21 mouse cellular contexts compared by ENCODE assay signal in the genomic region with DNA sequence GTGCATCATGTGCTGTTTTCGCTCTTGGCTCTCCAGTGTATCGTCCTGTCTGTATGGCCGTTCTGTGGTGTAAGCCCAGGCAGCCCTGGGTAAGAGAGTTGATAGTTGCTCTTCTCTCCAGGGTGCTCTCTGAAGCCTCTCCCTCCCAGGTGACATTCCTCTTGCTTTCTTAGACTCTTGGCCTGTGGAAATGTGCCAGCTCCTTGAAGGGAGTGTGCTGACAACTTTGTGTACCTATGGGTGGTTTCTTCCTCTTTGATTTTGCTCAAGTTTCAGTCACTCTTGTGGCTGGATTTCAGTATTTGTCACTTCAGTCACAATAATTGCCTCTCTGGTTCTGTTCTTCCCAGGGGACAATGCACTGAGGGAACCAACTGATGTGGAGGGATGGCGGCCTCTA. TPM values are rescaled to one million over a fixed set of nuclear protein-coding genes. Genes with fewer than 3 reads are reported as not detected.
DNase-seq lines count a peak whose midpoint lies in the region; ATAC-seq and TF ChIP-seq lines count a peak whose summit lies in the region.
"Had no signal": no experiment of that assay in that cellular context is flagged by ENCODE, and none has a peak within 500 bp of the region (broad histone marks: within the 10 kb centered on the region; RNA-seq: fewer than 3 reads in every experiment).

No protein-coding gene starts in this region.

- H3K4me2 ChIP-seq in hindbrain, embryonic 12.5 days (replicated peaks), result no peak overlapping the region
- H3K4me2 ChIP-seq in hindbrain, postnatal 0 days (ENCODE audit: low read depth, low read length), result no peak overlapping the region
- H3K4me2 ChIP-seq in kidney, embryonic 15.5 days, result no peak overlapping the region
- no peak overlapping the region for H3K4me2 ChIP-seq in lung, embryonic 14.5 days
- no peak overlapping the region for H3K4me2 ChIP-seq in stomach, embryonic 15.5 days
- H3K4me2 ChIP-seq: embryonic facial prominence, embryonic 15.5 days; liver, embryonic 11.5 days; midbrain, embryonic 11.5 days had no signal

- no peak overlapping the region for H3K9ac ChIP-seq in hindbrain, embryonic 12.5 days
- no peak overlapping the region for H3K9ac ChIP-seq in hindbrain, postnatal 0 days (replicated peaks; ENCODE audit: low read length)
- no peak overlapping the region for H3K9ac ChIP-seq in kidney, embryonic 15.5 days
- no peak overlapping the region for H3K9ac ChIP-seq in lung, embryonic 14.5 days
- H3K9ac ChIP-seq in stomach, embryonic 15.5 days, result no peak overlapping the region
- H3K9ac ChIP-seq: embryonic facial prominence, embryonic 15.5 days had no signal

- no peaks in the 10 kb centered on the region for H3K27me3 ChIP-seq in hindbrain, embryonic 12.5 days
- H3K27me3 ChIP-seq in hindbrain, postnatal 0 days (ENCODE audit: insufficient read depth, low read length), result no peaks in the 10 kb centered on the region
- H3K27me3 ChIP-seq in kidney, embryonic 15.5 days, result no peaks in the 10 kb centered on the region
- H3K27me3 ChIP-seq in lung, embryonic 14.5 days (ENCODE audit: insufficient read depth, low read length), result no peaks in the 10 kb centered on the region
- no peaks in the 10 kb centered on the region for H3K27me3 ChIP-seq in stomach, embryonic 15.5 days (replicated peaks)
- H3K27me3 ChIP-seq in limb, embryonic 10.5 days (ENCODE audit: low read depth, poor library complexity, severe bottlenecking), result no peaks in the 10 kb centered on the region
- H3K27me3 ChIP-seq: embryonic facial prominence, embryonic 15.5 days had no signal

- ATAC-seq in hindbrain, embryonic 12.5 days (ENCODE audit: low FRiP score), result no peak
- no peak for ATAC-seq in hindbrain, postnatal 0 days
- no peak for ATAC-seq in kidney, embryonic 15.5 days (replicated peaks; ENCODE audit: low FRiP score)
- ATAC-seq in lung, embryonic 14.5 days (ENCODE audit: insufficient read depth), result no peak
- 0 out of 2 replicates have a peak, but pooled peaks have one; percentile 14 for ATAC-seq in stomach, embryonic 15.5 days (ENCODE audit: insufficient read depth, low FRiP score, low read depth)

- peaks cover 12% of the 10 kb centered on the region for H3K4me1 ChIP-seq in hindbrain, embryonic 12.5 days
- 0 out of 2 replicates have a peak, but pooled peaks cover 6% of the 10 kb centered on the region for H3K4me1 ChIP-seq in hindbrain, postnatal 0 days (ENCODE audit: insufficient read depth, low read length)
- H3K4me1 ChIP-seq in kidney, embryonic 15.5 days, result peaks cover 6% of the 10 kb centered on the region; the same call in 1 of the 2 replicates
- H3K4me1 ChIP-seq in lung, embryonic 14.5 days (ENCODE audit: insufficient read depth), result no peaks in the 10 kb centered on the region
- peaks cover 5% of the 10 kb centered on the region; the same call in 1 of the 2 replicates for H3K4me1 ChIP-seq in stomach, embryonic 15.5 days
- H3K4me1 ChIP-seq in limb, embryonic 10.5 days, result peaks cover 5% of the 10 kb centered on the region

- DNase-seq in hindbrain, postnatal 0 days (ENCODE audit: low spot score), result no peak
- DNase-seq in kidney, postnatal 36 days, result peak; percentile 23 to 56
- DNase-seq in lung, embryonic 14.5 days, result peak; percentile 38
- DNase-seq in limb, embryonic 10.5 days (ENCODE audit: low spot score), result no peak
- no peak for DNase-seq in left cerebral cortex, postnatal 10 days (ENCODE audit: extremely low spot score in 1 of 2, low spot score in 2 of 2)
- DNase-seq: cerebellum, adult 8-10 months; gastrocnemius, postnatal 14 days; layer of hippocampus, postnatal 36 days; left cerebral cortex, postnatal 4 days; retina, postnatal 1 day; right cerebral cortex, postnatal 4 days; thymus, postnatal 4 days had no signal

- H3K9me3 ChIP-seq in hindbrain, embryonic 12.5 days (replicated peaks), result no peaks in the 10 kb centered on the region
- no peaks in the 10 kb centered on the region for H3K9me3 ChIP-seq in hindbrain, postnatal 0 days (ENCODE audit: low read length)
- no peaks in the 10 kb centered on the region for H3K9me3 ChIP-seq in kidney, embryonic 15.5 days (replicated peaks)
- no peaks in the 10 kb centered on the region for H3K9me3 ChIP-seq in lung, embryonic 14.5 days (ENCODE audit: low read depth, low read length)
- no peaks in the 10 kb centered on the region for H3K9me3 ChIP-seq in stomach, embryonic 15.5 days
- H3K9me3 ChIP-seq in limb, embryonic 10.5 days (replicated peaks), result no peaks in the 10 kb centered on the region
- H3K9me3 ChIP-seq: embryonic facial prominence, embryonic 15.5 days; forebrain, embryonic 10.5 days had no signal

- H3K27ac ChIP-seq in hindbrain, embryonic 12.5 days, result 0 out of 2 replicates have a peak overlapping the region, but pooled peaks have one; percentile 32
- no peak overlapping the region for H3K27ac ChIP-seq in hindbrain, postnatal 0 days
- no peak overlapping the region for H3K27ac ChIP-seq in kidney, embryonic 15.5 days
- H3K27ac ChIP-seq in lung, embryonic 14.5 days (ENCODE audit: low read depth), result no peak overlapping the region
- no peak overlapping the region for H3K27ac ChIP-seq in stomach, embryonic 15.5 days
- no peak overlapping the region for H3K27ac ChIP-seq in limb, embryonic 10.5 days
- H3K27ac ChIP-seq: embryonic facial prominence, embryonic 15.5 days; forebrain, embryonic 10.5 days; kidney, postnatal 0 days; macrophage had no signal

- intact Hi-C loops in left cerebral cortex, postnatal 10 days (cut with DNase I), result no loop called here

- H3K36me3 ChIP-seq in hindbrain, embryonic 12.5 days, result no peaks in the 10 kb centered on the region
- no peaks in the 10 kb centered on the region for H3K36me3 ChIP-seq in hindbrain, postnatal 0 days (ENCODE audit: insufficient read depth, low read length)
- H3K36me3 ChIP-seq in kidney, embryonic 15.5 days, result peaks cover 4% of the 10 kb centered on the region; the same call in 1 of the 2 replicates
- no peaks in the 10 kb centered on the region for H3K36me3 ChIP-seq in lung, embryonic 14.5 days (ENCODE audit: insufficient read depth)
- no peaks in the 10 kb centered on the region for H3K36me3 ChIP-seq in stomach, embryonic 15.5 days
- 0 out of 2 replicates have a peak, but pooled peaks cover 7% of the 10 kb centered on the region for H3K36me3 ChIP-seq in limb, embryonic 10.5 days

- no peak overlapping the region for H3K4me3 ChIP-seq in hindbrain, embryonic 12.5 days
- H3K4me3 ChIP-seq in hindbrain, postnatal 0 days (ENCODE audit: low read length), result no peak overlapping the region
- H3K4me3 ChIP-seq in kidney, embryonic 15.5 days (replicated peaks), result no peak overlapping the region
- H3K4me3 ChIP-seq in lung, embryonic 14.5 days (ENCODE audit: low read depth, low read length), result no peak overlapping the region
- H3K4me3 ChIP-seq in stomach, embryonic 15.5 days (replicated peaks), result no peak overlapping the region
- no peak overlapping the region for H3K4me3 ChIP-seq in limb, embryonic 10.5 days
- H3K4me3 ChIP-seq: embryonic facial prominence, embryonic 15.5 days; forebrain, embryonic 10.5 days had no signal

- TF ChIP-seq CTCF in hindbrain, postnatal 0 days (IDR thresholded peaks at IDR 0.05; ENCODE audit: low read depth), result no peak
- no peak for TF ChIP-seq CTCF in lung, embryonic 14.5 days (IDR thresholded peaks at IDR 0.05; ENCODE audit: low read depth)

- WGBS in hindbrain, embryonic 12.5 days, result 81% methylated on average over 4 of the region's 4 CpGs
- WGBS in hindbrain, postnatal 0 days, result 79% methylated on average over 4 of the region's 4 CpGs
- 88% methylated on average over 4 of the region's 4 CpGs for WGBS in kidney, embryonic 15.5 days
- 70% methylated on average over 4 of the region's 4 CpGs for WGBS in lung, embryonic 14.5 days
- 86% methylated on average over 4 of the region's 4 CpGs for WGBS in stomach, embryonic 15.5 days
- WGBS in limb, embryonic 10.5 days, result 89% methylated on average over 4 of the region's 4 CpGs

RNA-seq across cellular contexts. Expression of gene Ap3b1, which starts 20.2 kb away (rescaled TPM):
- polyA plus RNA-seq in hindbrain, embryonic 12.5 days (2016; fragmentation: Nextera tagmentation; extraction: Ambion mirVana), result 40.5 and 43.9 TPM in 2 replicates
- total RNA-seq in hindbrain, postnatal 0 days (2014; rRNA removed), result 14.7 and 16.9 TPM in 2 replicates
- 23.4 and 23.5 TPM in 2 replicates for polyA plus RNA-seq in hindbrain, postnatal 0 days (2015; fragmentation: Nextera tagmentation; extraction: Ambion mirVana)
- 43.9 and 46.7 TPM in 2 replicates for polyA plus RNA-seq in kidney, embryonic 15.5 days (2015; fragmentation: Nextera tagmentation; extraction: Ambion mirVana)
- 43.6 and 44.2 TPM in 2 replicates for polyA plus RNA-seq in lung, embryonic 14.5 days (2014; fragmentation: Nextera tagmentation; extraction: Ambion mirVana)
- 45.3 and 48.8 TPM in 2 replicates for polyA plus RNA-seq in stomach, embryonic 15.5 days (2015; fragmentation: Nextera tagmentation; extraction: Ambion mirVana)
- 30.1 and 34.7 TPM in 2 replicates for polyA plus RNA-seq in limb, embryonic 10.5 days (2016; fragmentation: Nextera tagmentation; extraction: Ambion mirVana)
- 10 to 100 TPM; 38.6 to 39.5 TPM for total RNA-seq in left cerebral cortex, postnatal 10 days (2021)

Comparison
In these comparisons a context has a peak if more than half of its experiments do, and no peak if none do; other contexts are left out.
1. DNase-seq: peak in kidney, postnatal 36 days (2 of 2) and lung, embryonic 14.5 days (single experiment); none in hindbrain, postnatal 0 days (single experiment), limb, embryonic 10.5 days (single experiment) and left cerebral cortex, postnatal 10 days (0 of 2).